Mouse (Mus musculus) MEL (cell line): ENCODE data around the gene Olfr342. TPM values are rescaled to one million over a fixed set of nuclear protein-coding genes. Genes with fewer than 3 reads are reported as not detected.

Experiments used
- DNase-seq: peaks from one replicate; pipeline ENCODE4 v3.0.0; 2011; ENCODE audit warnings: low read depth, low spot score
- H3K27ac ChIP-seq: 2 replicates; pipeline ENCODE4 v1.5.1; 2012; ENCODE audit warnings: low read depth, mild to moderate bottlenecking, control low read depth, low read length, moderate library complexity; ENCODE audit not compliant: control insufficient read depth
- H3K27me3 ChIP-seq, 2 experiments: fragments of 150-350 bp in 1 of 2; sonication (generic) in 1 of 2; 2 replicates each; pipeline ENCODE4 v1.6.1; 2012; ENCODE audit warnings: low read length in 2 of 2, mild to moderate bottlenecking in 2 of 2, improper control_type of control experiment in 1 of 2, moderate library complexity in 1 of 2; ENCODE audit not compliant: insufficient read depth in 2 of 2, control insufficient read depth in 1 of 2
- H3K36me3 ChIP-seq, 2 experiments: 2 replicates each; pipeline ENCODE4 v1.6.1; 2012 to 2014; ENCODE audit warnings: low read length in 2 of 2, improper control_type of control experiment in 1 of 2, inconsistent platforms in 1 of 2, mild to moderate bottlenecking in 1 of 2; ENCODE audit not compliant: insufficient read depth in 2 of 2, control insufficient read depth in 1 of 2
- H3K4me1 ChIP-seq, 2 experiments: fragments of 150-350 bp in 1 of 2; sonication (generic) in 1 of 2; 2 replicates each; pipeline ENCODE4 v1.6.1; 2012; ENCODE audit warnings: low read length in 2 of 2, improper control_type of control experiment in 1 of 2, mild to moderate bottlenecking in 1 of 2; ENCODE audit not compliant: insufficient read depth in 2 of 2, control insufficient read depth in 1 of 2
- H3K4me3 ChIP-seq, 2 experiments: fragments of 150-350 bp in 1 of 2; sonication (generic) in 1 of 2; 2 replicates each; pipeline ENCODE4 v1.5.1; 2012; ENCODE audit warnings: low read depth in 2 of 2, low read length in 2 of 2, mild to moderate bottlenecking in 2 of 2, moderate library complexity in 2 of 2, control low read depth in 1 of 2, improper control_type of control experiment in 1 of 2; ENCODE audit not compliant: control insufficient read depth in 1 of 2, insufficient read depth in 1 of 2
- H3K79me2 ChIP-seq: 2 replicates; pipeline ENCODE4 v1.6.1; 2012; ENCODE audit warnings: mild to moderate bottlenecking, low read length, moderate library complexity; ENCODE audit not compliant: control insufficient read depth, poor library complexity, insufficient read depth
- H3K9ac ChIP-seq: 2 replicates; pipeline ENCODE4 v1.6.1; 2012; ENCODE audit warnings: low read depth, mild to moderate bottlenecking, control low read depth, low read length, moderate library complexity; ENCODE audit not compliant: control insufficient read depth, poor library complexity, severe bottlenecking
- H3K9me3 ChIP-seq: fragments of 150-350 bp; sonication (generic); replicated peaks from 2 replicates; pipeline ENCODE4 v1.6.1; 2012; ENCODE audit warnings: mild to moderate bottlenecking, low read length, improper control_type of control experiment, moderate library complexity; ENCODE audit not compliant: insufficient read depth
- CHD1 ChIP-seq: IDR thresholded peaks from 2 replicates; pipeline ENCODE4 v1.6.1; 2012; ENCODE audit warnings: low read depth, mild to moderate bottlenecking, inconsistent platforms, low read length, improper control_type of control experiment
- CTCF ChIP-seq, 3 experiments: IDR thresholded peaks in 2 of 3; conservative IDR thresholded peaks in 1 of 3; 2 replicates each; pipeline ENCODE4 v1.5.1; 2011 to 2012; ENCODE audit warnings: low read length in 3 of 3, low read depth in 2 of 3, mild to moderate bottlenecking in 2 of 3, improper control_type of control experiment in 1 of 3, inconsistent platforms in 1 of 3, mixed read lengths in 1 of 3, moderate library complexity in 1 of 3; ENCODE audit not compliant: control insufficient read depth in 1 of 3, insufficient read depth in 1 of 3, poor library complexity in 1 of 3, severe bottlenecking in 1 of 3
- E2F4 ChIP-seq: IDR thresholded peaks from 2 replicates; pipeline ENCODE4 v1.6.1; 2011; ENCODE audit warnings: low read depth, low read length, improper control_type of control experiment, borderline replicate concordance
- ELF1 ChIP-seq: IDR thresholded peaks from 2 replicates; pipeline ENCODE4 v1.6.1; 2014; ENCODE audit warnings: low read depth, mild to moderate bottlenecking, inconsistent platforms, low read length, improper control_type of control experiment, moderate library complexity
- EP300 ChIP-seq, 2 experiments: IDR thresholded peaks; 2 replicates each; pipeline ENCODE4 v1.6.1; 2011; ENCODE audit warnings: improper control_type of control experiment in 2 of 2, low read length in 2 of 2, low read depth in 1 of 2, mild to moderate bottlenecking in 1 of 2
- GABPA ChIP-seq: IDR thresholded peaks from 2 replicates; pipeline ENCODE4 v1.6.1; 2012; ENCODE audit warnings: low read depth, mild to moderate bottlenecking, inconsistent platforms, low read length, improper control_type of control experiment, moderate library complexity
- GATA1 ChIP-seq: IDR thresholded peaks from 2 replicates; pipeline ENCODE4 v1.6.1; 2011; ENCODE audit warnings: low read depth, low read length, improper control_type of control experiment
- KAT2A ChIP-seq: conservative IDR thresholded peaks from 2 replicates; pipeline ENCODE4 v1.6.1; 2012; ENCODE audit warnings: low read depth, low read length, improper control_type of control experiment, inconsistent platforms
- MAX ChIP-seq: IDR thresholded peaks from 2 replicates; pipeline ENCODE4 v1.6.1; 2011; ENCODE audit warnings: low read length, improper control_type of control experiment
- MAZ ChIP-seq: IDR thresholded peaks from 2 replicates; pipeline ENCODE4 v1.6.1; 2012; ENCODE audit warnings: low read depth, mild to moderate bottlenecking, inconsistent platforms, low read length, improper control_type of control experiment
- MXI1 ChIP-seq: IDR thresholded peaks from 2 replicates; pipeline ENCODE4 v1.6.1; 2011; ENCODE audit warnings: mild to moderate bottlenecking, low read depth, low read length, improper control_type of control experiment
- POLR2A ChIP-seq, 2 experiments: IDR thresholded peaks; 2 replicates each; pipeline ENCODE4 v1.6.1; 2011 to 2012; ENCODE audit warnings: low read length in 2 of 2, mild to moderate bottlenecking in 2 of 2, control low read depth in 1 of 2, improper control_type of control experiment in 1 of 2, low read depth in 1 of 2, moderate library complexity in 1 of 2; ENCODE audit not compliant: control insufficient read depth in 1 of 2, insufficient read depth in 1 of 2, poor library complexity in 1 of 2
- RAD21 ChIP-seq: IDR thresholded peaks from 2 replicates; pipeline ENCODE4 v1.6.1; 2011; ENCODE audit warnings: mild to moderate bottlenecking, low read depth, low read length, improper control_type of control experiment
- SIN3A ChIP-seq: IDR thresholded peaks from 2 replicates; pipeline ENCODE4 v1.6.1; 2012; ENCODE audit warnings: low read length, improper control_type of control experiment, inconsistent platforms
- SMC3 ChIP-seq: IDR thresholded peaks from 2 replicates; pipeline ENCODE4 v1.6.1; 2011; ENCODE audit warnings: low read depth, low read length, improper control_type of control experiment
- UBTF ChIP-seq: IDR thresholded peaks from 2 replicates; pipeline ENCODE4 v1.6.1; 2012; ENCODE audit warnings: low read depth, mild to moderate bottlenecking, inconsistent platforms, low read length, improper control_type of control experiment, moderate library complexity, borderline replicate concordance; ENCODE audit not compliant: insufficient read depth
- ZC3H11A ChIP-seq: IDR thresholded peaks from 2 replicates; pipeline ENCODE4 v1.6.1; 2012; ENCODE audit warnings: low read depth, mild to moderate bottlenecking, inconsistent platforms, low read length, improper control_type of control experiment
- polyA plus RNA-seq, 2 experiments: library from polyadenylated mRNA; stranded (reverse) in 1 of 2; unstranded in 1 of 2; fragments of >175 nt in 1 of 2; fragments of >200 nt in 1 of 2; gene quantifications; 2 replicates each; pipeline versions ENCODE4 v1.2.1 to v1.2.4; 2012; ENCODE audit warnings: low replicate concordance in 2 of 2, low read depth in 1 of 2; ENCODE audit not compliant: insufficient read length in 2 of 2, insufficient read depth in 1 of 2, missing spikeins in 1 of 2
- total RNA-seq: library from RNA; depleted of rRNA; stranded (reverse); fragments of 300-350 nt; gene quantifications from 2 replicates; pipeline ENCODE4 v1.2.3, GENCODE M21; 2012

Olfr342 gene
- total and polyA plus RNA-seq, 3 experiments, result not detected

- H3K36me3 ChIP-seq, result no peaks in the 10 kb centered on the region
Observed at GRCm38 (mm10) chr2:36565156-36565555, 40.4 kb downstream of the Olfr342 start.

GRCm38 (mm10) chr2:36566362-36566761 lies 41.6 kb downstream of the Olfr342 start, which contains the start of gene Olfr344:
Gene Olfr344, plus strand, starts transcription at chr2:36566662.
- DNase-seq, result no peak
- no peaks in the 10 kb centered on the region for H3K4me1 ChIP-seq
- H3K9ac ChIP-seq, result no peak within 1 kb of the TSS
- no peaks in the 10 kb centered on the region for H3K36me3 ChIP-seq
- H3K27ac ChIP-seq, result no peak within 1 kb of the TSS
- H3K4me3 ChIP-seq, result no peak within 1 kb of the TSS
- TF ChIP-seq GABPA, result no peak
- no peak for TF ChIP-seq UBTF
- TF ChIP-seq MXI1, result no peak
- TF ChIP-seq RAD21, result no peak
- TF ChIP-seq CHD1, result no peak
- TF ChIP-seq KAT2A, result no peak
- TF ChIP-seq EP300 (IDR thresholded peaks at IDR 0.05; ENCODE audit: low read depth in 1 of 2, low read length in 2 of 2), result no peak
- TF ChIP-seq E2F4, result no peak
- TF ChIP-seq GATA1, result no peak
- TF ChIP-seq MAZ, result no peak
- no peak for TF ChIP-seq ZC3H11A
- no peak for TF ChIP-seq CTCF (IDR thresholded peaks at IDR 0.05 in 2 of 3, conservative IDR thresholded peaks at IDR 0.05 in 1 of 3; ENCODE audit: control insufficient read depth in 1 of 3, insufficient read depth in 1 of 3, low read depth in 2 of 3, low read length in 3 of 3, poor library complexity in 1 of 3, severe bottlenecking in 1 of 3)
- no peaks in the 10 kb centered on the region for H3K27me3 ChIP-seq
- no peaks in the 10 kb centered on the region for H3K79me2 ChIP-seq
- H3K9me3 ChIP-seq, result no peaks in the 10 kb centered on the region

More at GRCm38 (mm10) chr2:36565156-36565555, 40.4 kb downstream of the Olfr342 start:
- no peaks in the 10 kb centered on the region for H3K4me1 ChIP-seq
- H3K9me3 ChIP-seq, result no peaks in the 10 kb centered on the region
- no peaks in the 10 kb centered on the region for H3K27me3 ChIP-seq
- H3K79me2 ChIP-seq, result no peaks in the 10 kb centered on the region
- H3K27ac ChIP-seq, result no peak overlapping the region
- no peak for DNase-seq
- H3K9ac ChIP-seq, result no peak overlapping the region
- no peak overlapping the region for H3K4me3 ChIP-seq
- TF ChIP-seq SIN3A, result no peak
- TF ChIP-seq, all 39 proteins: peak for 0

- TF ChIP-seq POLR2A (IDR thresholded peaks at IDR 0.05; ENCODE audit: control insufficient read depth in 1 of 2, insufficient read depth in 1 of 2, low read depth in 1 of 2, low read length in 2 of 2, poor library complexity in 1 of 2), result no peak
- TF ChIP-seq ELF1, result no peak
- TF ChIP-seq GATA1, result no peak
- no peak for TF ChIP-seq SMC3
- no peak for TF ChIP-seq MAX
- Histone ChIP-seq H3K9me3 (no peaks in the 10 kb centered on the region), H3K36me3 (no peaks in the 10 kb centered on the region), H3K9ac (no peak overlapping the region), H3K4me1 (no peaks in the 10 kb centered on the region), H3K79me2 (no peaks in the 10 kb centered on the region), H3K27me3 (no peaks in the 10 kb centered on the region), H3K27ac (no peak overlapping the region), H3K4me3 (no peak overlapping the region)
- no peak for DNase-seq
Observed at GRCm38 (mm10) chr2:36567022-36567421, 42.2 kb downstream of the Olfr342 start.
